Mouse (Mus musculus): ENCODE measurements around the gene Pskh1. TPM values are rescaled to one million over a fixed set of nuclear protein-coding genes. Genes with fewer than 3 reads are reported as not detected.
A peak's percentile ranks its signal among the peaks of the same experiment; 100 is the strongest.

The Pskh1 gene
- polyA plus RNA-seq (2014; fragmentation: Nextera tagmentation; extraction: Ambion mirVana) = 20.5 and 34.5 TPM in 2 replicates

GRCm38 (mm10) chr8:105900180-105900940 is at the start of gene Pskh1:
Gene Pskh1, plus strand, starts transcription at chr8:105900441.
- Histone ChIP-seq H3K36me3 (ENCODE audit: control insufficient read depth, insufficient read depth, low read length) (no peaks in the 10 kb centered on the region), H3K4me2 (replicated peaks; ENCODE audit: low read depth, low read length) (peak within 1 kb of the TSS; percentile 75), H3K27me3 (ENCODE audit: control insufficient read depth, insufficient read depth, low read length) (no peaks in the 10 kb centered on the region), H3K27ac (ENCODE audit: low read depth, low read length) (peak within 1 kb of the TSS; percentile 88), H3K9me3 (ENCODE audit: control insufficient read depth, low read length) (no peaks in the 10 kb centered on the region), H3K9ac (ENCODE audit: low read depth, low read length) (peak within 1 kb of the TSS; percentile 98), H3K4me3 (ENCODE audit: low read length) (peak within 1 kb of the TSS; percentile 95), H3K4me1 (ENCODE audit: control insufficient read depth, insufficient read depth, low read length) (0 out of 2 replicates have a peak, but pooled peaks cover 3% of the 10 kb centered on the region)
- ATAC-seq (ENCODE audit: low FRiP score, low TSS enrichment) = peak; percentile 93
- under 1% methylated on average over 61 of the region's 68 CpGs for WGBS

- ATAC-seq (ENCODE audit: low FRiP score, low TSS enrichment) = no peak
- Histone ChIP-seq H3K4me3 (ENCODE audit: low read length) (peak overlapping the region; percentile 9; the same call in 1 of the 2 replicates), H3K4me1 (ENCODE audit: control insufficient read depth, insufficient read depth, low read length) (peaks cover 7% of the 10 kb centered on the region; the same call in 1 of the 2 replicates), H3K27me3 (ENCODE audit: control insufficient read depth, insufficient read depth, low read length) (no peaks in the 10 kb centered on the region), H3K9me3 (ENCODE audit: control insufficient read depth, low read length) (no peaks in the 10 kb centered on the region), H3K9ac (ENCODE audit: low read depth, low read length) (no peak overlapping the region; the same call in 1 of the 2 replicates), H3K4me2 (replicated peaks; ENCODE audit: low read depth, low read length) (peak overlapping the region; percentile 28), H3K36me3 (ENCODE audit: control insufficient read depth, insufficient read depth, low read length) (peaks cover 36% of the 10 kb centered on the region), H3K27ac (ENCODE audit: low read depth, low read length) (no peak overlapping the region)
- WGBS = 80% methylated on average over 7 of the region's 7 CpGs
Observed at GRCm38 (mm10) chr8:105850611-105851010, 49.6 kb upstream of the Pskh1 start.

- Histone ChIP-seq H3K9me3 (ENCODE audit: control insufficient read depth, low read length) (no peaks in the 10 kb centered on the region), H3K27ac (ENCODE audit: low read depth, low read length) (no peak overlapping the region), H3K27me3 (ENCODE audit: control insufficient read depth, insufficient read depth, low read length) (no peaks in the 10 kb centered on the region), H3K4me3 (ENCODE audit: low read length) (peak overlapping the region; percentile 53), H3K36me3 (ENCODE audit: control insufficient read depth, insufficient read depth, low read length) (peaks cover 25% of the 10 kb centered on the region), H3K4me1 (ENCODE audit: control insufficient read depth, insufficient read depth, low read length) (peaks cover 12% of the 10 kb centered on the region; the same call in 1 of the 2 replicates), H3K9ac (ENCODE audit: low read depth, low read length) (peak overlapping the region; percentile 59), H3K4me2 (replicated peaks; ENCODE audit: low read depth, low read length) (peak overlapping the region; percentile 49)
- under 1% methylated on average over 34 of the region's 34 CpGs for WGBS
- peak; percentile 80 for ATAC-seq (ENCODE audit: low FRiP score, low TSS enrichment)
Observed at GRCm38 (mm10) chr8:105851651-105852143, 48.5 kb upstream of the Pskh1 start.

- WGBS = 80% methylated on average over 12 of the region's 12 CpGs
Observed at GRCm38 (mm10) chr8:105852146-105852729, 48.0 kb upstream of the Pskh1 start.

GRCm38 (mm10) chr8:105853178-105853577 is 47.1 kb upstream of the Pskh1 start, which contains the start of gene Cenpt:
Gene Cenpt, minus strand, starts transcription at chr8:105853278.
- WGBS = 93% methylated on average over 3 of the region's 3 CpGs
- no peak within 1 kb of the TSS for H3K4me3 ChIP-seq (ENCODE audit: low read length)
- H3K36me3 ChIP-seq (ENCODE audit: control insufficient read depth, insufficient read depth, low read length) = peaks cover 15% of the 10 kb centered on the region
- H3K9ac ChIP-seq (ENCODE audit: low read depth, low read length) = no peak within 1 kb of the TSS
- no peak within 1 kb of the TSS for H3K4me2 ChIP-seq (replicated peaks; ENCODE audit: low read depth, low read length)
- peaks cover 21% of the 10 kb centered on the region; the same call in 1 of the 2 replicates for H3K4me1 ChIP-seq (ENCODE audit: control insufficient read depth, insufficient read depth, low read length)
- H3K27ac ChIP-seq (ENCODE audit: low read depth, low read length) = no peak within 1 kb of the TSS
- H3K9me3 ChIP-seq (ENCODE audit: control insufficient read depth, low read length) = no peaks in the 10 kb centered on the region
- no peak for ATAC-seq (ENCODE audit: low FRiP score, low TSS enrichment)
- H3K27me3 ChIP-seq (ENCODE audit: control insufficient read depth, insufficient read depth, low read length) = no peaks in the 10 kb centered on the region

More at GRCm38 (mm10) chr8:105852146-105852729, 48.0 kb upstream of the Pskh1 start:
- Histone ChIP-seq H3K27ac (ENCODE audit: low read depth, low read length) (no peak overlapping the region), H3K9ac (ENCODE audit: low read depth, low read length) (no peak overlapping the region), H3K36me3 (ENCODE audit: control insufficient read depth, insufficient read depth, low read length) (peaks cover 20% of the 10 kb centered on the region), H3K27me3 (ENCODE audit: control insufficient read depth, insufficient read depth, low read length) (no peaks in the 10 kb centered on the region), H3K9me3 (ENCODE audit: control insufficient read depth, low read length) (no peaks in the 10 kb centered on the region), H3K4me3 (ENCODE audit: low read length) (no peak overlapping the region), H3K4me1 (ENCODE audit: control insufficient read depth, insufficient read depth, low read length) (peaks cover 18% of the 10 kb centered on the region; the same call in 1 of the 2 replicates), H3K4me2 (replicated peaks; ENCODE audit: low read depth, low read length) (no peak overlapping the region)
- 0 out of 2 replicates have a peak, but pooled peaks have one; percentile 0 for ATAC-seq (ENCODE audit: low FRiP score, low TSS enrichment)

- no peaks in the 10 kb centered on the region for H3K9me3 ChIP-seq (ENCODE audit: control insufficient read depth, low read length)
- peaks cover 4% of the 10 kb centered on the region for H3K36me3 ChIP-seq (ENCODE audit: control insufficient read depth, insufficient read depth, low read length)
- H3K27ac ChIP-seq (ENCODE audit: low read depth, low read length) = peak overlapping the region; percentile 51; the same call in 1 of the 2 replicates
- peak overlapping the region; percentile 82 for H3K4me3 ChIP-seq (ENCODE audit: low read length)
- WGBS = 25% methylated on average over 8 of the region's 8 CpGs
- no peaks in the 10 kb centered on the region for H3K27me3 ChIP-seq (ENCODE audit: control insufficient read depth, insufficient read depth, low read length)
- ATAC-seq (ENCODE audit: low FRiP score, low TSS enrichment) = no peak; the same call in 1 of the 2 replicates
- H3K4me1 ChIP-seq (ENCODE audit: control insufficient read depth, insufficient read depth, low read length) = peaks cover 25% of the 10 kb centered on the region
- peak overlapping the region; percentile 35; the same call in 1 of the 2 replicates for H3K4me2 ChIP-seq (replicated peaks; ENCODE audit: low read depth, low read length)
- peak overlapping the region; percentile 85; the same call in 1 of the 2 replicates for H3K9ac ChIP-seq (ENCODE audit: low read depth, low read length)
Observed at GRCm38 (mm10) chr8:105854303-105854702, 45.9 kb upstream of the Pskh1 start.

GRCm38 (mm10) chr8:105854715-105855216 is 45.5 kb upstream of the Pskh1 start, which contains the start of gene Thap11:
Gene Thap11, plus strand, starts transcription at chr8:105855132.
- ATAC-seq (ENCODE audit: low FRiP score, low TSS enrichment) = peak; percentile 89
- Histone ChIP-seq H3K36me3 (ENCODE audit: control insufficient read depth, insufficient read depth, low read length) (0 out of 2 replicates have a peak, but pooled peaks cover 3% of the 10 kb centered on the region), H3K4me1 (ENCODE audit: control insufficient read depth, insufficient read depth, low read length) (peaks cover 29% of the 10 kb centered on the region), H3K27me3 (ENCODE audit: control insufficient read depth, insufficient read depth, low read length) (no peaks in the 10 kb centered on the region), H3K27ac (ENCODE audit: low read depth, low read length) (peak within 1 kb of the TSS; percentile 65), H3K4me2 (replicated peaks; ENCODE audit: low read depth, low read length) (peak within 1 kb of the TSS; percentile 96), H3K4me3 (ENCODE audit: low read length) (peak within 1 kb of the TSS; percentile 82), H3K9ac (ENCODE audit: low read depth, low read length) (peak within 1 kb of the TSS; percentile 85), H3K9me3 (ENCODE audit: control insufficient read depth, low read length) (no peaks in the 10 kb centered on the region)
- under 1% methylated on average over 43 of the region's 43 CpGs for WGBS

- peak overlapping the region; percentile 85 for H3K9ac ChIP-seq (ENCODE audit: low read depth, low read length)
Observed at GRCm38 (mm10) chr8:105855248-105856167, 44.7 kb upstream of the Pskh1 start.

More at GRCm38 (mm10) chr8:105855248-105856167, 44.7 kb upstream of the Pskh1 start:
- Histone ChIP-seq H3K27me3 (ENCODE audit: control insufficient read depth, insufficient read depth, low read length) (no peaks in the 10 kb centered on the region), H3K27ac (ENCODE audit: low read depth, low read length) (peak overlapping the region; percentile 65), H3K36me3 (ENCODE audit: control insufficient read depth, insufficient read depth, low read length) (0 out of 2 replicates have a peak, but pooled peaks cover 3% of the 10 kb centered on the region), H3K4me3 (ENCODE audit: low read length) (peak overlapping the region; percentile 82), H3K4me2 (replicated peaks; ENCODE audit: low read depth, low read length) (peak overlapping the region; percentile 96), H3K4me1 (ENCODE audit: control insufficient read depth, insufficient read depth, low read length) (peaks cover 29% of the 10 kb centered on the region), H3K9me3 (ENCODE audit: control insufficient read depth, low read length) (no peaks in the 10 kb centered on the region)
- ATAC-seq (ENCODE audit: low FRiP score, low TSS enrichment) = peak; percentile 1; the same call in 1 of the 2 replicates
- under 1% methylated on average over 67 of the region's 71 CpGs for WGBS

All from kidney, embryonic 14.5 days (tissue).